Mouse (Mus musculus): ENCODE measurements at regions not wholly inside any gene's neighbourhood (a gene's known extent, or its start where the extent isn't known, plus 50 kb on each side); places are given as distances from the start of the nearest gene placed in this dataset.

- Histone ChIP-seq H3K27ac (ENCODE audit: control insufficient read depth, low read depth, low read length) (no peak overlapping the region), H3K9ac (ENCODE audit: control insufficient read depth, low read depth, low read length, poor library complexity, severe bottlenecking) (no peak overlapping the region), H3K36me3 (ENCODE audit: control insufficient read depth in 1 of 2, insufficient read depth in 2 of 2, low read length in 2 of 2) (no peaks in the 10 kb centered on the region), H3K9me3 (replicated peaks; ENCODE audit: insufficient read depth, low read length) (no peaks in the 10 kb centered on the region; the same call in 1 of the 2 replicates), H3K79me2 (ENCODE audit: control insufficient read depth, insufficient read depth, low read length, poor library complexity) (no peaks in the 10 kb centered on the region), H3K4me3 (ENCODE audit: control insufficient read depth in 1 of 2, insufficient read depth in 1 of 2, low read depth in 2 of 2, low read length in 2 of 2) (no peak overlapping the region), H3K27me3 (ENCODE audit: control insufficient read depth in 1 of 2, insufficient read depth in 2 of 2, low read length in 2 of 2) (no peaks in the 10 kb centered on the region; a peak in 1 of 4 replicates), H3K4me1 (ENCODE audit: control insufficient read depth in 1 of 2, insufficient read depth in 2 of 2, low read length in 2 of 2) (no peaks in the 10 kb centered on the region)
- no peak for DNase-seq (ENCODE audit: low read depth, low spot score)
- TF ChIP-seq RAD21 (IDR thresholded peaks at IDR 0.05; ENCODE audit: low read depth, low read length) = no peak
- TF ChIP-seq MEF2A (IDR thresholded peaks at IDR 0.05; ENCODE audit: extremely low read depth, insufficient replicate concordance, low read depth, low read length, poor library complexity, severe bottlenecking) = no peak
- TF ChIP-seq POLR2AphosphoS2 (IDR thresholded peaks at IDR 0.05; ENCODE audit: low read length) = no peak
- no peak for TF ChIP-seq NRF1 (IDR thresholded peaks at IDR 0.05; ENCODE audit: insufficient read depth, low read depth, low read length, poor library complexity, severe bottlenecking)
- no peak for TF ChIP-seq CTCF (IDR thresholded peaks at IDR 0.05 in 2 of 3, conservative IDR thresholded peaks at IDR 0.05 in 1 of 3; ENCODE audit: control insufficient read depth in 1 of 3, insufficient read depth in 1 of 3, low read depth in 2 of 3, low read length in 3 of 3, poor library complexity in 1 of 3, severe bottlenecking in 1 of 3)
- TF ChIP-seq CHD2 (IDR thresholded peaks at IDR 0.05; ENCODE audit: low read length) = no peak
- no peak for TF ChIP-seq POLR2AphosphoS5 (IDR thresholded peaks at IDR 0.05; ENCODE audit: borderline replicate concordance, low read depth, low read length)
- no peak for TF ChIP-seq MAZ (IDR thresholded peaks at IDR 0.05; ENCODE audit: low read depth, low read length)
- no peak for TF ChIP-seq MYB (IDR thresholded peaks at IDR 0.05; ENCODE audit: low read depth, low read length)
Measured at GRCm38 (mm10) chr1:137091762-137092161, 131.5 kb upstream of the Nr5a2 start.

- H3K27me3 ChIP-seq (ENCODE audit: control insufficient read depth in 1 of 2, insufficient read depth in 2 of 2, low read length in 2 of 2) = no peaks in the 10 kb centered on the region; a peak in 1 of 4 replicates
- no peaks in the 10 kb centered on the region for H3K36me3 ChIP-seq (ENCODE audit: control insufficient read depth in 1 of 2, insufficient read depth in 2 of 2, low read length in 2 of 2)
- no peak overlapping the region for H3K9ac ChIP-seq (ENCODE audit: control insufficient read depth, low read depth, low read length, poor library complexity, severe bottlenecking)
- no peaks in the 10 kb centered on the region for H3K79me2 ChIP-seq (ENCODE audit: control insufficient read depth, insufficient read depth, low read length, poor library complexity)
- no peaks in the 10 kb centered on the region for H3K9me3 ChIP-seq (replicated peaks; ENCODE audit: insufficient read depth, low read length)
- no peaks in the 10 kb centered on the region for H3K4me1 ChIP-seq (ENCODE audit: control insufficient read depth in 1 of 2, insufficient read depth in 2 of 2, low read length in 2 of 2)
- no peak overlapping the region for H3K27ac ChIP-seq (ENCODE audit: control insufficient read depth, low read depth, low read length)
- TF ChIP-seq MAX (IDR thresholded peaks at IDR 0.05; ENCODE audit: low read length) (no peak), HCFC1 (IDR thresholded peaks at IDR 0.05; ENCODE audit: low read depth, low read length) (no peak), USF1 (IDR thresholded peaks at IDR 0.05; ENCODE audit: low read depth, low read length) (no peak), MXI1 (IDR thresholded peaks at IDR 0.05; ENCODE audit: low read depth, low read length) (no peak), JUND (IDR thresholded peaks at IDR 0.05; ENCODE audit: low read depth, low read length) (no peak), RCOR1 (IDR thresholded peaks at IDR 0.05; ENCODE audit: low read depth, low read length) (no peak), NRF1 (IDR thresholded peaks at IDR 0.05; ENCODE audit: insufficient read depth, low read depth, low read length, poor library complexity, severe bottlenecking) (no peak), SIN3A (IDR thresholded peaks at IDR 0.05; ENCODE audit: low read length) (no peak), MYB (IDR thresholded peaks at IDR 0.05; ENCODE audit: low read depth, low read length) (no peak), KAT2A (conservative IDR thresholded peaks at IDR 0.05; ENCODE audit: low read depth, low read length) (no peak), BHLHE40 (IDR thresholded peaks at IDR 0.05; ENCODE audit: borderline replicate concordance, low read depth, low read length) (no peak), ZC3H11A (IDR thresholded peaks at IDR 0.05; ENCODE audit: low read depth, low read length) (no peak)
- no peak for DNase-seq (ENCODE audit: low read depth, low spot score)
- no peak overlapping the region for H3K4me3 ChIP-seq (ENCODE audit: control insufficient read depth in 1 of 2, insufficient read depth in 1 of 2, low read depth in 2 of 2, low read length in 2 of 2)
Measured at GRCm38 (mm10) chr1:137088148-137088547, 127.9 kb upstream of the Nr5a2 start.

Data from MEL (cell line).